Mouse (Mus musculus) neural tube, embryonic 13.5 days (tissue): ENCODE measurements around the gene Syne2. TPM values are rescaled to one million over a fixed set of nuclear protein-coding genes. Genes with fewer than 3 reads are reported as not detected.

Source experiments
- ATAC-seq: fragments of 200-750 bp; cut with Nextera tagmentation; 2 replicates; pipeline ENCODE4 v1.8.0; 2017; ENCODE audit warnings: low read depth, mild to moderate bottlenecking, moderate TSS enrichment, moderate library complexity
- H3K27ac ChIP-seq: fragments of 300-500 bp; sonication (generic); replicated peaks from 2 replicates; pipeline ENCODE4 v1.5.1; 2015; ENCODE audit warnings: moderate library complexity, mild to moderate bottlenecking, inconsistent platforms
- H3K27me3 ChIP-seq: fragments of 300-500 bp; sonication (generic); 2 replicates; pipeline ENCODE4 v1.6.1; 2015; ENCODE audit warnings: mild to moderate bottlenecking, inconsistent platforms
- H3K36me3 ChIP-seq: fragments of 300-500 bp; sonication (generic); 2 replicates; pipeline ENCODE4 v1.6.1; 2015; ENCODE audit warnings: mild to moderate bottlenecking, inconsistent platforms
- H3K4me1 ChIP-seq: fragments of 300-500 bp; sonication (generic); replicated peaks from 2 replicates; pipeline ENCODE4 v1.6.1; 2015; ENCODE audit warnings: inconsistent platforms
- H3K4me2 ChIP-seq: fragments of 300-500 bp; sonication (generic); 2 replicates; pipeline ENCODE4 v1.6.1; 2015; ENCODE audit warnings: inconsistent platforms, mild to moderate bottlenecking, moderate library complexity
- H3K4me3 ChIP-seq: fragments of 300-500 bp; sonication (generic); 2 replicates; pipeline ENCODE4 v1.5.1; 2015; ENCODE audit warnings: mild to moderate bottlenecking, inconsistent platforms
- H3K9ac ChIP-seq: fragments of 300-500 bp; sonication (generic); 2 replicates; pipeline ENCODE4 v1.6.1; 2015; ENCODE audit warnings: moderate library complexity, mild to moderate bottlenecking, inconsistent platforms
- H3K9me3 ChIP-seq: fragments of 300-500 bp; sonication (generic); 2 replicates; pipeline ENCODE4 v1.6.1; 2016; ENCODE audit warnings: inconsistent platforms
- WGBS: fragments of 180-500 bp; shearing (Covaris S2); methylation state at CpG from one replicate; pipeline ENCODE4 v1.1.7; 2015; 5-methylcytosine and 5-hydroxymethylcytosine counted together
- polyA plus RNA-seq: library from polyadenylated mRNA; unstranded; fragments of >200 nt; fragmentation: Nextera tagmentation; extraction: Ambion mirVana; gene quantifications from 2 replicates; pipeline ENCODE4 v1.2.1, GENCODE M21; 2015

The Syne2 gene
- polyA plus RNA-seq, 1 experiment from 2014 or later = 48.5 TPM

DNA sequence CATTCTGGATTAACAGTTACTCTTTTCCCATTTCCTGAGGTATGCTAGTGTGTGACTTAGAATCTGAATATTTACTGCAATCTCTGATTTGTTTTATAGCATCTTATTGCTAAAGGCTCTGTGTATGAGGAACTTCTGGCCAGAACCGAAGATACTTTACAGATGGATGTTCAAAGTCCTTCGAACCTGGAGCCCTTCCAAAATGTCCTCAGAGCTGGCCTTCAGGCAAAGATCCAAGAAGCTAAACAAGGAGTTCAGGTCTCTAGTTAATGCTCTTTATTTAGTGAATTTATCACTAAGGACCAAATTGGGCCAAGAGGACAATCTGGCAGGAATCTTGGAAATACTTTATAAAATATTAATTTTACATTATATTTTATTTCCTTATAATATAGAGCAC lies 100.5 kb downstream of the Syne2 start:
- peaks cover 43% of the 10 kb centered on the region for H3K36me3 ChIP-seq
- H3K9ac ChIP-seq = no peak overlapping the region
- 91% methylated on average over 2 of the region's 2 CpGs for WGBS
- H3K27me3 ChIP-seq = no peaks in the 10 kb centered on the region
- no peak overlapping the region for H3K4me2 ChIP-seq
- ATAC-seq = no peak
- H3K4me1 ChIP-seq = no peaks in the 10 kb centered on the region
- no peaks in the 10 kb centered on the region for H3K9me3 ChIP-seq
- no peak overlapping the region for H3K27ac ChIP-seq
- no peak overlapping the region for H3K4me3 ChIP-seq

DNA sequence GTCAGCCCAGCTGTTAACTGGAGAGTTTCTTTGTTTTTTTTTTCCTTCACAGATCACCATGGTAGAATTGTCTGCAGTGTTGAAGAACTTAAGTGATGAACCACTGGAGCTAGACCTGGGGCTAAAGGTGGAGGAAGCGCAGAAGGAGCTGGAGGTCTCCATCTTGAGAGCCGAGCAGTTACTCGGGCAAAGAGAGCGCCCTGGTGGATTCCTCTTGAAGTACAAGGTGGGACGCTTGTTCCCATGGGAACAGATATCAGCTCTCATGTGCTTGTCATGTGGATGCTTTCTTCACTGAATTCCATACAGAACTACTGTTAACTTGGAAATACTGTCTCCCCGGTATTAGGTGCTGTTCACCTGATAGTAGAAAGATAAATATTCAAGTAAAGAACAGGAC lies 101.0 kb downstream of the Syne2 start:
- H3K36me3 ChIP-seq = peaks cover 42% of the 10 kb centered on the region
- no peak overlapping the region for H3K9ac ChIP-seq
- ATAC-seq = no peak
- no peak overlapping the region for H3K4me2 ChIP-seq
- H3K4me1 ChIP-seq = no peaks in the 10 kb centered on the region
- H3K27me3 ChIP-seq = no peaks in the 10 kb centered on the region
- no peaks in the 10 kb centered on the region for H3K9me3 ChIP-seq
- no peak overlapping the region for H3K4me3 ChIP-seq
- H3K27ac ChIP-seq = no peak overlapping the region
- WGBS = 60% methylated on average over 6 of the region's 6 CpGs

GRCm38 (mm10) chr12:75922900-75923299 lies 105.0 kb downstream of the Syne2 start:
- H3K4me1 ChIP-seq = no peaks in the 10 kb centered on the region

GRCm38 (mm10) chr12:75924852-75925251 lies 106.9 kb downstream of the Syne2 start:
- no peak overlapping the region for H3K4me3 ChIP-seq

More at GRCm38 (mm10) chr12:75922900-75923299, 105.0 kb downstream of the Syne2 start:
- ATAC-seq = no peak
- Histone ChIP-seq H3K27me3 (no peaks in the 10 kb centered on the region), H3K4me3 (no peak overlapping the region), H3K9me3 (no peaks in the 10 kb centered on the region), H3K9ac (no peak overlapping the region), H3K27ac (no peak overlapping the region), H3K36me3 (peaks cover 59% of the 10 kb centered on the region), H3K4me2 (no peak overlapping the region)
- WGBS = 29% methylated on average over 11 of the region's 11 CpGs

GRCm38 (mm10) chr12:75927596-75927995 lies 109.7 kb downstream of the Syne2 start:
- Histone ChIP-seq H3K27ac (no peak overlapping the region), H3K4me1 (no peaks in the 10 kb centered on the region), H3K9ac (no peak overlapping the region), H3K4me3 (no peak overlapping the region), H3K4me2 (no peak overlapping the region), H3K36me3 (peaks cover 81% of the 10 kb centered on the region), H3K9me3 (no peaks in the 10 kb centered on the region), H3K27me3 (no peaks in the 10 kb centered on the region)
- 78% methylated on average over 1 of the region's 1 CpGs for WGBS
- ATAC-seq = no peak

More at GRCm38 (mm10) chr12:75924852-75925251, 106.9 kb downstream of the Syne2 start:
- Histone ChIP-seq H3K9ac (no peak overlapping the region), H3K27ac (no peak overlapping the region), H3K4me2 (no peak overlapping the region), H3K36me3 (peaks cover 70% of the 10 kb centered on the region), H3K4me1 (no peaks in the 10 kb centered on the region), H3K27me3 (no peaks in the 10 kb centered on the region), H3K9me3 (no peaks in the 10 kb centered on the region)
- 91% methylated on average over 11 of the region's 11 CpGs for WGBS
- ATAC-seq = no peak

GRCm38 (mm10) chr12:75933561-75933960 lies 115.6 kb downstream of the Syne2 start:
- no peak for ATAC-seq
- H3K9me3 ChIP-seq = no peaks in the 10 kb centered on the region
- no peaks in the 10 kb centered on the region for H3K4me1 ChIP-seq
- WGBS = 91% methylated on average over 4 of the region's 4 CpGs
- H3K4me3 ChIP-seq = no peak overlapping the region
- H3K27ac ChIP-seq = no peak overlapping the region
- H3K4me2 ChIP-seq = no peak overlapping the region
- H3K9ac ChIP-seq = no peak overlapping the region
- no peaks in the 10 kb centered on the region for H3K27me3 ChIP-seq
- H3K36me3 ChIP-seq = peaks cover 82% of the 10 kb centered on the region

DNA sequence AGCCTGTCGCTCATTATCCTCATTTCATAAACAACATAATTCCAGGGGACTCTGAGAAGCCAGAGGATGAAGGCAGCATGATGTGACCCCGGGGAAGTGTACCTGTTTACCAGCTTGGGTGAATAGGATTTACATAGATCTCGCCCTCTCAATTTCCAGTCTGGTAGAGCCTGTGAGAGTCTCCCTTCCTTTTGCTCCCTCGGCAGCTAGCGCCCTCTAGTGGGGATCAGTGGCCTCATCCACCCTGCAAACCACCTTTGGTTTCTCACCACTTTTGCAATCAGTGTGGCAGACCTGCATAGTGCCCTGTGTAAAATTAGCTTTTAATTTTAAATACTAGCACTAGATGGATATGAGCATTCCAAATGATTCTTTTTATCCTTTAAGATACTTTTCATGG lies 133.4 kb downstream of the Syne2 start:
- no peak overlapping the region for H3K9ac ChIP-seq
- no peak for ATAC-seq
- H3K27me3 ChIP-seq = no peaks in the 10 kb centered on the region
- no peaks in the 10 kb centered on the region for H3K4me1 ChIP-seq
- peaks cover 61% of the 10 kb centered on the region for H3K36me3 ChIP-seq
- no peaks in the 10 kb centered on the region for H3K9me3 ChIP-seq
- 66% methylated on average over 5 of the region's 5 CpGs for WGBS
- no peak overlapping the region for H3K27ac ChIP-seq
- no peak overlapping the region for H3K4me2 ChIP-seq
- no peak overlapping the region for H3K4me3 ChIP-seq

GRCm38 (mm10) chr12:75952011-75952410 lies 134.1 kb downstream of the Syne2 start:
- no peak overlapping the region for H3K4me3 ChIP-seq
- H3K4me1 ChIP-seq = no peaks in the 10 kb centered on the region
- H3K36me3 ChIP-seq = peaks cover 63% of the 10 kb centered on the region
- no peaks in the 10 kb centered on the region for H3K27me3 ChIP-seq
- H3K9me3 ChIP-seq = no peaks in the 10 kb centered on the region
- WGBS = 95% methylated on average over 1 of the region's 1 CpGs
- no peak overlapping the region for H3K4me2 ChIP-seq
- ATAC-seq = no peak
- no peak overlapping the region for H3K9ac ChIP-seq
- no peak overlapping the region for H3K27ac ChIP-seq

DNA sequence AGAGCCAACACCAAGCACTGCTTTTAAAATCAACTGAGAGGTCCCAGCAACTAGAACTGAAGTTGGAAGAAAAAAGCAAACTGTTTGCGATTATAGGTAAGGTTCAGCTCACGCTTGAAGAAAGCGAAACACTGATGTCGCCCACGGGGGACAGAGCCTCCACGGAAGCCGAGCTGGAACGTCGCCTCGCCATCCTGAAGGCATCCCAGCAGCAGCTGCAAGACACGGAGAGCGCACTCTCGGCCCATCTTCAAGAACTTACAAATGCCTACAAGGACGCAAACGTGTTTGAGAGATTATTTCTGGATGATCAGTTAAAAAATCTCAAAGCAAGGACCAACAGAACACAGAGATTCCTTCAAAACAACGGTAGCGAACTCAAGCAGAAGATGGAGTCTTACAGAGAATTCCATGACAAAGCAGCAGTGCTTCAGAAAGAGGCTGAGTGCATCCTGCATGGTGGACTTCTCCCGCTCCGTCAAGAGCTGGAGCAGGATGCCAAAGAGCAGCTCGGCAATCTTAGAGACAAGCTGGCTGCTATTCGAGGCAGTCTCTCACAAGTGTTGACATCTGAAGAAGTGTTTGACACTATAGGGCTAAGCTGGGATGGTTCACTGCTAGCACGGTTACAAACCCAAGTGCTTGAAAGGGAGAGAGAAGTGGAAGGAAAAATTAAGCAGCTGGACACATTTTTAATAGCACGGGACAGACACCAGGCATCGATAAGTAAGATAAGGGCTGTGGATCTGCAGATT lies 148.7 kb downstream of the Syne2 start:
- no peak overlapping the region for H3K4me3 ChIP-seq
- no peak overlapping the region for H3K4me2 ChIP-seq
- H3K27me3 ChIP-seq = no peaks in the 10 kb centered on the region
- no peak overlapping the region for H3K27ac ChIP-seq
- WGBS = 93% methylated on average over 24 of the region's 24 CpGs
- peaks cover 65% of the 10 kb centered on the region for H3K36me3 ChIP-seq
- no peak for ATAC-seq
- H3K9ac ChIP-seq = no peak overlapping the region
- no peaks in the 10 kb centered on the region for H3K9me3 ChIP-seq
- no peaks in the 10 kb centered on the region for H3K4me1 ChIP-seq

- Histone ChIP-seq H3K36me3 (peaks cover 45% of the 10 kb centered on the region), H3K4me1 (0 out of 2 replicates have a peak, but pooled peaks cover 4% of the 10 kb centered on the region), H3K4me2 (no peak overlapping the region), H3K9me3 (no peaks in the 10 kb centered on the region), H3K27ac (no peak overlapping the region), H3K4me3 (no peak overlapping the region), H3K9ac (no peak overlapping the region), H3K27me3 (no peaks in the 10 kb centered on the region)
- no peak for ATAC-seq
- 90% methylated on average over 5 of the region's 5 CpGs for WGBS
These were observed 161.1 kb downstream of the Syne2 start for GRCm38 (mm10) chr12:75979079-75979478.

DNA sequence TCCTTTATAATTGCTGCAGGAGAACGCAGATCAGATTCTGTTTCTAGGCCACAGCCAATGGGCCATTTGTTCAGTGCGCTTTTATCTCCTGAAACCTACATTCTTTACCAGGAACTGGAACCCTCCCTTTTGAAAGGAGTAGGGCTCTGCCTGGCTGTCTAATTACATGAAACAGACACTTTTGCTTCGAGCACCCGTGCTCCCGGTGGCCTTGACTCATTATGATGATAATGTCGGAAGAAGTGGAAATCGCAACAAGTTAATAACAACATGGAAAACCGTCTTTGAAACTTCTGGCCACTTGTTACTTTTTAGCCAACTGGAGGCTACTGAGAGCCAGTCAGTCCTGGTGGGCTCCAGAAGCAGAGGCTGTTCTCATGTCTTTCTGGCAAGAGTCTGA lies 165.4 kb downstream of the Syne2 start:
- Histone ChIP-seq H3K36me3 (peaks cover 56% of the 10 kb centered on the region), H3K9me3 (no peaks in the 10 kb centered on the region), H3K4me2 (no peak overlapping the region), H3K27me3 (no peaks in the 10 kb centered on the region), H3K9ac (no peak overlapping the region), H3K4me1 (no peaks in the 10 kb centered on the region), H3K27ac (no peak overlapping the region), H3K4me3 (no peak overlapping the region)
- no peak for ATAC-seq
- WGBS = 79% methylated on average over 8 of the region's 8 CpGs

DNA sequence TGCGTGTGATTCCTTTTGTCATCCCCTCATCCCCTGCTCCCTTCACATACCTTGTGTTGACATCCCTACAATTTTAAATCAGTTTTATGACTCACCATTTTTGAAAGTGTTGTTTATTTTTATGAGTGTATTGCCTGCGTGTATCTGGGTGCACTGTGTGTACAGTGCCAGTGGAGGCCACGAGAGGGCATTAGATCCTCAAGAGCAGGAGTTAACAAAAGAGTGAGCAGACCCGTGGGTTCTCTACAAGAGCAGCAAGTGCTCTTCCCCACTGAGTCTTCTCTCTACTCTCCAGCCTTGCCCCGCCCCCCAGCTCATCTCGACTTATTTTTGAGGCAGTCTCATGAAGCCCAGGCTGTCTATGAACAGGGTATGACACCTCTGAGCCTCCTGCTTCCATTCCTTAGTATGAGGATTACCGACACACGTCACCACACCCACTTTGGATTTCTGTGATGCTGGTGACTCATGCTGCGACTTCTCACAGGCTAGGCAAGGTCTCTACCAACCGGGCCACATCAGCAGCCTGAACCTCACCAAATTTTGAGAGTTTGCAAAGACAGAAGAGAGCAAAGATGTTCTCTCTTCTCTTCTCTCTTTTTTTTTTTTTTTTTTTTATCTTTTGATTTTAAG lies 174.4 kb downstream of the Syne2 start:
- WGBS = 86% methylated on average over 10 of the region's 10 CpGs
- no peak overlapping the region for H3K4me2 ChIP-seq
- no peaks in the 10 kb centered on the region for H3K27me3 ChIP-seq
- no peaks in the 10 kb centered on the region for H3K4me1 ChIP-seq
- no peak overlapping the region for H3K27ac ChIP-seq
- peaks cover 64% of the 10 kb centered on the region for H3K36me3 ChIP-seq
- H3K4me3 ChIP-seq = no peak overlapping the region
- ATAC-seq = no peak
- no peak overlapping the region for H3K9ac ChIP-seq
- H3K9me3 ChIP-seq = no peaks in the 10 kb centered on the region
